Mouse (Mus musculus): ENCODE measurements around the gene Serhl. TPM values are rescaled to one million over a fixed set of nuclear protein-coding genes. Genes with fewer than 3 reads are reported as not detected.

The Serhl gene
- total RNA-seq, 4 experiments from 2014 or later = 42.1 to 73.7 (median 60.6) TPM

GRCm38 (mm10) chr15:83162818-83163485 is 73.6 kb downstream of the Serhl start:
- no peak for DNase-seq

GRCm38 (mm10) chr15:83164971-83165471 is 75.7 kb downstream of the Serhl start:
- no peak for DNase-seq

- no peak for DNase-seq
Observed at GRCm38 (mm10) chr15:83165526-83166315, 76.4 kb downstream of the Serhl start.

Other genes with a start within 250 kb of the Serhl start
- 100 to 1,000 TPM; 102 to 109 (median 106) TPM for gene Tcf20, start 101.6 kb upstream of the Serhl start, total RNA-seq (2022)
- gene Nfam1, start 56.2 kb upstream of the Serhl start, total RNA-seq (2022) = 1 to 10 TPM; 2.5 to 4.6 (median 3.8) TPM
- 100 to 1,000 TPM; 100 to 115 (median 102) TPM for gene Rrp7a, start 33.3 kb downstream of the Serhl start, total RNA-seq (2022)
- gene Poldip3, start 59.9 kb downstream of the Serhl start, total RNA-seq (2022) = 100 to 1,000 TPM; 105 to 127 (median 117) TPM
- gene Cyb5r3, start 83.1 kb downstream of the Serhl start, total RNA-seq (2022) = 100 to 1,000 TPM; 296 to 432 (median 354) TPM
- 10 to 100 TPM in 3 of 4 experiments, 1 to 10 TPM in 1; 8.1 to 18.4 (median 12.7) TPM for gene A4galt, start 162.3 kb downstream of the Serhl start, total RNA-seq (2022)